ENCODE assay signal across 23 mouse cellular contexts in the genomic region with DNA sequence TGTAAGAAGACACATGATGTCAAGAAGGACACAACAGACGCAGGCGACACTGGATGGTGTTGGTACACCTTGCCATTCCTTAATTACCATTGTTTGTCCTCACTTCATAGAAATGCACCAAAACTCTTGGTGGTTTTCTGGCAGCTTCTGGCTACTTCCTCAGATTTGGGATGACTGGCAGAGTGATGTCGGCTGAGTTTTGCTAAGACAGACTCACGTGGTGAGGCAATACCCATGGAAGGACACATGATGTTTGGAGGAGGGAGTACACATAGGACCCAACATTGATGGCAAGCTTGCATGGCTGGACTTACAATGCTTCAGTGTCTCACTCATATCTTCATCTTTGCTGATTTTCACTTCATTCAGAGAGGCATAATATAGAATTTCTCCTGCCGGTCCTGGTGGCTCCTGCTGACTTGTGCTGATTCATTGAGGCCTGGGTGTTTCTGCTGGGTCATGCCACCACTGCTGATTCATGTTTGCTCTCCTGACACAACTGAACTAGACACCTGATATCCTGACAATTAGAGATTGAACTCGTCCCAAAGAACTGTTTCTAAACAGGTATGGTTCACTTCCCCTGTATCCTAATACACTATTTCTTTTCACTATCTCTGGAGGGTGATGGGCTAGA. TPM values are rescaled to one million over a fixed set of nuclear protein-coding genes. Genes with fewer than 3 reads are reported as not detected.
DNase-seq lines count a peak whose midpoint lies in the region; ATAC-seq and TF ChIP-seq lines count a peak whose summit lies in the region.
"Had no signal": no experiment of that assay in that cellular context is flagged by ENCODE, and none has a peak within 500 bp of the region (broad histone marks: within the 10 kb centered on the region; RNA-seq: fewer than 3 reads in every experiment).

No protein-coding gene starts in this region.

- H3K27ac ChIP-seq in liver, embryonic 12.5 days, result peak overlapping the region; percentile 89
- H3K27ac ChIP-seq in intestine, postnatal 0 days (ENCODE audit: low read depth, low read length), result no peak overlapping the region
- H3K27ac ChIP-seq: embryonic facial prominence, embryonic 10.5 days; forebrain, embryonic 13.5 days; gastrocnemius, adult 2 months; hindbrain, embryonic 15.5 days; intestine, embryonic 15.5 days; limb, embryonic 15.5 days; midbrain, embryonic 12.5 days had no signal

- H3K4me1 ChIP-seq in megakaryocyte, embryonic 14.5 days, result peaks cover 89% of the 10 kb centered on the region
- peaks cover 89% of the 10 kb centered on the region for H3K4me1 ChIP-seq in liver, embryonic 12.5 days
- H3K4me1 ChIP-seq in intestine, postnatal 0 days (replicated peaks; ENCODE audit: control insufficient read depth, insufficient read depth, low read length), result no peaks in the 10 kb centered on the region

- peak overlapping the region; percentile 34; the same call in 1 of the 2 replicates for H3K9ac ChIP-seq in liver, embryonic 12.5 days
- H3K9ac ChIP-seq in intestine, postnatal 0 days (ENCODE audit: low read depth, low read length), result no peak overlapping the region
- H3K9ac ChIP-seq: forebrain, embryonic 13.5 days; hindbrain, embryonic 15.5 days; intestine, embryonic 15.5 days; limb, embryonic 15.5 days; midbrain, embryonic 12.5 days had no signal

- H3K36me3 ChIP-seq in megakaryocyte, embryonic 14.5 days (replicated peaks; ENCODE audit: low read length), result peaks cover 51% of the 10 kb centered on the region
- 0 out of 2 replicates have a peak, but pooled peaks cover 7% of the 10 kb centered on the region for H3K36me3 ChIP-seq in liver, embryonic 12.5 days
- peaks cover 6% of the 10 kb centered on the region; the same call in 1 of the 2 replicates for H3K36me3 ChIP-seq in intestine, postnatal 0 days (ENCODE audit: control insufficient read depth, insufficient read depth)
- H3K36me3 ChIP-seq: intestine, embryonic 15.5 days had no signal

- H3K27me3 ChIP-seq in megakaryocyte, embryonic 14.5 days (replicated peaks), result no peaks in the 10 kb centered on the region
- H3K27me3 ChIP-seq in liver, embryonic 12.5 days (replicated peaks), result no peaks in the 10 kb centered on the region
- no peaks in the 10 kb centered on the region for H3K27me3 ChIP-seq in intestine, postnatal 0 days (replicated peaks; ENCODE audit: control insufficient read depth, insufficient read depth, low read length)
- H3K27me3 ChIP-seq: forebrain, embryonic 13.5 days; hindbrain, embryonic 15.5 days; intestine, embryonic 15.5 days; limb, embryonic 15.5 days had no signal

- 61% methylated on average over 6 of the region's 6 CpGs for WGBS in liver, embryonic 12.5 days (ENCODE audit: insufficient replicate concordance)
- WGBS in intestine, postnatal 0 days, result 85% methylated on average over 6 of the region's 6 CpGs

- no peak for ATAC-seq in megakaryocyte, adult 5-6 weeks (ENCODE audit: poor library complexity, severe bottlenecking)
- ATAC-seq in erythroblast, adult 5-6 weeks (replicated peaks; ENCODE audit: low FRiP score, poor library complexity, severe bottlenecking), result peak; percentile 72
- ATAC-seq in liver, embryonic 12.5 days, result peak; percentile 78
- ATAC-seq in intestine, postnatal 0 days, result no peak
- ATAC-seq in inflammation-experienced regulatory T-cells, adult 6 months, result no peak
- ATAC-seq: forebrain, embryonic 13.5 days; intestine, embryonic 15.5 days; lung, postnatal 0 days had no signal

- no peak for TF ChIP-seq CTCF in intestine, postnatal 0 days (IDR thresholded peaks at IDR 0.05; ENCODE audit: low read depth)

- H3K9me3 ChIP-seq in megakaryocyte, embryonic 14.5 days, result no peaks in the 10 kb centered on the region
- no peaks in the 10 kb centered on the region for H3K9me3 ChIP-seq in liver, embryonic 12.5 days (replicated peaks)
- H3K9me3 ChIP-seq in intestine, postnatal 0 days (ENCODE audit: control insufficient read depth), result no peaks in the 10 kb centered on the region
- H3K9me3 ChIP-seq: embryonic facial prominence, embryonic 10.5 days; forebrain, embryonic 13.5 days; hindbrain, embryonic 15.5 days; intestine, embryonic 15.5 days; limb, embryonic 15.5 days; midbrain, embryonic 12.5 days had no signal

- peak overlapping the region; percentile 85 for H3K4me3 ChIP-seq in megakaryocyte, embryonic 14.5 days (replicated peaks)
- peak overlapping the region; percentile 24; the same call in 1 of the 2 replicates for H3K4me3 ChIP-seq in liver, embryonic 12.5 days
- no peak overlapping the region for H3K4me3 ChIP-seq in intestine, postnatal 0 days (ENCODE audit: low read depth, low read length)
- H3K4me3 ChIP-seq: embryonic facial prominence, embryonic 10.5 days; forebrain, embryonic 13.5 days; gastrocnemius, adult 2 months; hindbrain, embryonic 15.5 days; intestine, embryonic 15.5 days; limb, embryonic 15.5 days; midbrain, embryonic 12.5 days had no signal

- H3K4me2 ChIP-seq in liver, embryonic 12.5 days, result peak overlapping the region; percentile 53
- H3K4me2 ChIP-seq in intestine, postnatal 0 days (replicated peaks; ENCODE audit: low read depth), result no peak overlapping the region
- H3K4me2 ChIP-seq: forebrain, embryonic 13.5 days; hindbrain, embryonic 15.5 days; intestine, embryonic 15.5 days; limb, embryonic 15.5 days; midbrain, embryonic 12.5 days had no signal

- no peak for DNase-seq in cerebellum, postnatal 36 days
- DNase-seq: adrenal gland, postnatal 14 days; cerebellum, adult 11 months; cerebellum, adult 9-11 months; gastrocnemius, adult 2 months; heart, adult 11 months; kidney, adult 9 months; kidney, postnatal 14 days; thymus, adult 18-20 months; thymus, postnatal 36 days had no signal

RNA-seq across cellular contexts. Expression of a gene that starts 25.0 kb away (rescaled TPM):
- polyA plus RNA-seq in megakaryocyte, embryonic 14.5 days (2012; ENCODE audit: insufficient read depth, low replicate concordance), result 17.9 and 34.0 TPM in 2 replicates
- 2.7 and 3.9 TPM in 2 replicates for total RNA-seq in megakaryocyte, adult 5-6 weeks (2015)
- total RNA-seq in megakaryocyte, adult 5-6 weeks (2017), result 2.2 TPM in 2 replicates
- 4.2 and 4.4 TPM in 2 replicates for total RNA-seq in erythroblast, adult 5-6 weeks (2015; ENCODE audit: low replicate concordance)
- 1.7 and 2.0 TPM in 2 replicates for total RNA-seq in erythroblast, adult 5-6 weeks (2017; ENCODE audit: low replicate concordance)
- 6.6 and 6.9 TPM in 2 replicates for polyA plus RNA-seq in liver, embryonic 12.5 days (2016; fragmentation: Nextera tagmentation; extraction: Ambion mirVana)
- polyA plus RNA-seq in intestine, postnatal 0 days (2015; fragmentation: Nextera tagmentation; extraction: Ambion mirVana), result 8.1 and 9.2 TPM in 2 replicates
- polyA plus RNA-seq in inflammation-experienced regulatory T-cells, adult 6 months (2017; shearing (Covaris generic)), result 1 to 10 TPM; 5.0 to 8.7 (median 7.2) TPM

RNA-seq across cellular contexts. Expression of a gene that starts 41.1 kb away (rescaled TPM):
- polyA plus RNA-seq in megakaryocyte, embryonic 14.5 days (2012; ENCODE audit: insufficient read depth, low replicate concordance), result 0.27 TPM in 1 of 2 replicates, not detected in the other
- total RNA-seq in megakaryocyte, adult 5-6 weeks (2015), result not detected in 2 replicates
- total RNA-seq in megakaryocyte, adult 5-6 weeks (2017), result 0.12 TPM in 1 of 2 replicates, not detected in the other
- not detected in 2 replicates for total RNA-seq in erythroblast, adult 5-6 weeks (2015; ENCODE audit: low replicate concordance)
- total RNA-seq in erythroblast, adult 5-6 weeks (2017; ENCODE audit: low replicate concordance), result 0.43 TPM in 1 of 2 replicates, not detected in the other
- polyA plus RNA-seq in liver, embryonic 12.5 days (2016; fragmentation: Nextera tagmentation; extraction: Ambion mirVana), result 0.27 and 0.63 TPM in 2 replicates
- 0.25 and 0.41 TPM in 2 replicates for polyA plus RNA-seq in intestine, postnatal 0 days (2015; fragmentation: Nextera tagmentation; extraction: Ambion mirVana)
- polyA plus RNA-seq in inflammation-experienced regulatory T-cells, adult 6 months (2017; shearing (Covaris generic)), result under 1 TPM in 2 of 3 experiments, not detected in 1; 0.24 to 0.40 TPM
- total RNA-seq: adrenal gland, postnatal 14 days had no signal

Comparison
In these comparisons a context has a peak if more than half of its experiments do, and no peak if none do; other contexts are left out.
1. ATAC-seq: peak in erythroblast, adult 5-6 weeks (single experiment) and liver, embryonic 12.5 days (single experiment); none in megakaryocyte, adult 5-6 weeks (single experiment), intestine, postnatal 0 days (single experiment) and inflammation-experienced regulatory T-cells, adult 6 months (single experiment).